Mouse (Mus musculus): ENCODE measurements around the gene Aasdh.

- TF ChIP-seq NANOG (IDR thresholded peaks at IDR 0.05; ENCODE audit: borderline replicate concordance, low read length) = no peak
- no peak for TF ChIP-seq CTCF (conservative IDR thresholded peaks at IDR 0.05; ENCODE audit: low read length)
Measured at GRCm38 (mm10) chr5:76904713-76905404, 455 bp downstream of the Aasdh start.

Data from E14TG2a.4 (cell line).